Mouse (Mus musculus) CH12.LX (cell line): Measurements from ENCODE around the gene Six6. TPM values are rescaled to one million over a fixed set of nuclear protein-coding genes. Genes with fewer than 3 reads are reported as not detected.

ENCODE experiments used
- DNase-seq: peaks from one replicate; pipeline ENCODE4 v3.0.0-alpha.2; 2013; ENCODE audit errors: extremely low read depth
- H3K27ac ChIP-seq: 2 replicates; pipeline ENCODE4 v1.5.1; 2012; ENCODE audit warnings: low read depth, mild to moderate bottlenecking, control low read depth, moderate library complexity; ENCODE audit not compliant: insufficient read depth
- H3K27me3 ChIP-seq: replicated peaks from 2 replicates; pipeline ENCODE3; 2012; ENCODE audit warnings: inconsistent platforms
- H3K36me3 ChIP-seq, 2 experiments: replicated peaks in 1 of 2; 2 replicates each; pipeline versions ENCODE3 to v1.6.1; 2012; ENCODE audit warnings: inconsistent platforms in 1 of 2, low read length in 1 of 2, mild to moderate bottlenecking in 1 of 2, mixed read lengths in 1 of 2, moderate library complexity in 1 of 2; ENCODE audit not compliant: control insufficient read depth in 1 of 2, insufficient read depth in 1 of 2
- H3K4me1 ChIP-seq, 2 experiments: 2 replicates each; pipeline ENCODE4 v1.6.1; 2012; ENCODE audit warnings: inconsistent platforms in 1 of 2, moderate library complexity in 1 of 2; ENCODE audit not compliant: insufficient read depth in 2 of 2, control insufficient read depth in 1 of 2
- H3K4me2 ChIP-seq: 2 replicates; pipeline ENCODE4 v1.6.1; 2012; ENCODE audit warnings: low read depth, mild to moderate bottlenecking, control low read depth; ENCODE audit not compliant: poor library complexity, insufficient read depth, severe bottlenecking
- H3K4me3 ChIP-seq, 3 experiments: fragments of 150-350 bp in 1 of 3; sonication (generic) in 1 of 3; replicated peaks in 1 of 3; 2 replicates each; pipeline versions ENCODE3 to v1.5.1; 2011 to 2012; ENCODE audit warnings: low read depth in 2 of 3, low read length in 2 of 3, mild to moderate bottlenecking in 2 of 3, moderate library complexity in 2 of 3, control low read depth in 1 of 3, improper control_type of control experiment in 1 of 3, inconsistent platforms in 1 of 3, mixed read lengths in 1 of 3; ENCODE audit not compliant: poor library complexity in 1 of 3
- H3K79me2 ChIP-seq: replicated peaks from 2 replicates; pipeline ENCODE4 v1.6.1; 2012; ENCODE audit warnings: mild to moderate bottlenecking, moderate library complexity; ENCODE audit not compliant: control insufficient read depth, poor library complexity, insufficient read depth, severe bottlenecking; ENCODE audit errors: extremely low read depth
- H3K9ac ChIP-seq: 2 replicates; pipeline ENCODE4 v1.6.1; 2012; ENCODE audit warnings: low read depth, mild to moderate bottlenecking, control low read depth, moderate library complexity; ENCODE audit not compliant: insufficient read depth
- H3K9me3 ChIP-seq: replicated peaks from 2 replicates; pipeline ENCODE3; 2012; ENCODE audit warnings: low read length, inconsistent platforms, mixed read lengths
- BHLHE40 ChIP-seq: IDR thresholded peaks from 2 replicates; pipeline ENCODE4 v1.6.1; 2011; ENCODE audit warnings: mild to moderate bottlenecking, low read depth, low read length, improper control_type of control experiment
- CHD1 ChIP-seq: IDR thresholded peaks from 2 replicates; pipeline ENCODE4 v1.6.1; 2012; ENCODE audit warnings: low read depth, low read length, improper control_type of control experiment, inconsistent platforms
- CTCF ChIP-seq, 2 experiments: IDR thresholded peaks in 1 of 2; conservative IDR thresholded peaks in 1 of 2; 2 replicates each; pipeline ENCODE4 v1.5.1; 2011 to 2012; ENCODE audit warnings: low read depth in 2 of 2, low read length in 2 of 2, improper control_type of control experiment in 1 of 2, inconsistent platforms in 1 of 2, mild to moderate bottlenecking in 1 of 2, moderate library complexity in 1 of 2
- ELF1 ChIP-seq: IDR thresholded peaks from 2 replicates; pipeline ENCODE4 v1.6.1; 2014; ENCODE audit warnings: low read depth, mild to moderate bottlenecking, inconsistent platforms, low read length, improper control_type of control experiment
- EP300 ChIP-seq: IDR thresholded peaks from 2 replicates; pipeline ENCODE4 v1.6.1; 2011; ENCODE audit warnings: low read length, improper control_type of control experiment
- ETS1 ChIP-seq: conservative IDR thresholded peaks from 2 replicates; pipeline ENCODE4 v1.6.1; 2012; ENCODE audit warnings: low read depth, mild to moderate bottlenecking, inconsistent platforms, low read length, improper control_type of control experiment, moderate library complexity
- HCFC1 ChIP-seq: IDR thresholded peaks from 2 replicates; pipeline ENCODE4 v1.6.1; 2012; ENCODE audit warnings: low read depth, mild to moderate bottlenecking, inconsistent platforms, low read length, improper control_type of control experiment
- IRF4 ChIP-seq: IDR thresholded peaks from 2 replicates; pipeline ENCODE4 v1.6.1; 2014; ENCODE audit warnings: low read depth, mild to moderate bottlenecking, inconsistent platforms, low read length, improper control_type of control experiment
- JUN ChIP-seq: IDR thresholded peaks from 2 replicates; pipeline ENCODE4 v1.6.1; 2011; ENCODE audit warnings: low read depth, mild to moderate bottlenecking, low read length, improper control_type of control experiment, moderate library complexity; ENCODE audit not compliant: insufficient read depth
- JUND ChIP-seq: conservative IDR thresholded peaks from 2 replicates; pipeline ENCODE4 v1.6.1; 2011; ENCODE audit warnings: low read depth, low read length, improper control_type of control experiment
- MAFK ChIP-seq: IDR thresholded peaks from 2 replicates; pipeline ENCODE4 v1.6.1; 2011; ENCODE audit warnings: low read length, improper control_type of control experiment; ENCODE audit not compliant: insufficient replicate concordance
- MAX ChIP-seq: IDR thresholded peaks from 2 replicates; pipeline ENCODE4 v1.6.1; 2011; ENCODE audit warnings: low read length, improper control_type of control experiment
- MAZ ChIP-seq: IDR thresholded peaks from 2 replicates; pipeline ENCODE4 v1.6.1; 2012; ENCODE audit warnings: low read depth, mild to moderate bottlenecking, inconsistent platforms, low read length, improper control_type of control experiment, moderate library complexity
- MEF2A ChIP-seq: IDR thresholded peaks from 2 replicates; pipeline ENCODE4 v1.6.1; 2014; ENCODE audit warnings: low read depth, mild to moderate bottlenecking, inconsistent platforms, low read length, improper control_type of control experiment, borderline replicate concordance
- MXI1 ChIP-seq: IDR thresholded peaks from 2 replicates; pipeline ENCODE4 v1.6.1; 2011; ENCODE audit warnings: mild to moderate bottlenecking, low read depth, low read length, improper control_type of control experiment
- NELFE ChIP-seq: IDR thresholded peaks from 2 replicates; pipeline ENCODE4 v1.6.1; 2011; ENCODE audit warnings: low read depth, low read length, improper control_type of control experiment
- NRF1 ChIP-seq: IDR thresholded peaks from 2 replicates; pipeline ENCODE4 v1.6.1; 2014; ENCODE audit warnings: low read depth, mild to moderate bottlenecking, inconsistent platforms, low read length, improper control_type of control experiment, moderate library complexity
- PAX5 ChIP-seq: IDR thresholded peaks from 2 replicates; pipeline ENCODE4 v1.6.1; 2012; ENCODE audit warnings: low read length, inconsistent platforms, mixed read lengths
- POLR2A ChIP-seq: IDR thresholded peaks from 2 replicates; pipeline ENCODE4 v1.6.1; 2011; ENCODE audit warnings: low read depth, mild to moderate bottlenecking, improper control_type of control experiment, low read length
- POLR2AphosphoS2 ChIP-seq: IDR thresholded peaks from 2 replicates; pipeline ENCODE4 v1.6.1; 2011; ENCODE audit warnings: low read depth, low read length, improper control_type of control experiment
- RAD21 ChIP-seq: IDR thresholded peaks from 2 replicates; pipeline ENCODE4 v1.6.1; 2011; ENCODE audit warnings: low read depth, mild to moderate bottlenecking, low read length, improper control_type of control experiment, moderate library complexity
- RCOR1 ChIP-seq: conservative IDR thresholded peaks from 2 replicates; pipeline ENCODE4 v1.6.1; 2012; ENCODE audit warnings: low read depth, mild to moderate bottlenecking, inconsistent platforms, low read length, improper control_type of control experiment
- SIN3A ChIP-seq: IDR thresholded peaks from 2 replicates; pipeline ENCODE4 v1.6.1; 2012; ENCODE audit warnings: low read length, improper control_type of control experiment, inconsistent platforms
- TCF12 ChIP-seq: IDR thresholded peaks from 2 replicates; pipeline ENCODE4 v1.6.1; 2014; ENCODE audit warnings: low read depth, mild to moderate bottlenecking, inconsistent platforms, low read length, improper control_type of control experiment
- UBTF ChIP-seq: IDR thresholded peaks from 2 replicates; pipeline ENCODE4 v1.6.1; 2012; ENCODE audit warnings: low read depth, mild to moderate bottlenecking, inconsistent platforms, low read length, improper control_type of control experiment, moderate library complexity
- ZC3H11A ChIP-seq: IDR thresholded peaks from 2 replicates; pipeline ENCODE4 v1.6.1; 2012; ENCODE audit warnings: low read depth, mild to moderate bottlenecking, inconsistent platforms, low read length, improper control_type of control experiment
- ZMIZ1 ChIP-seq: IDR thresholded peaks from 2 replicates; pipeline ENCODE4 v1.6.1; 2012; ENCODE audit warnings: low read depth, mild to moderate bottlenecking, inconsistent platforms, low read length, improper control_type of control experiment
- dilution Hi-C: fragments of 300-500 bp; cut with MboI; formaldehyde crosslinking; loops from 2 replicates; pipeline ENCODE4 v1.14.3; 2020; ENCODE audit warnings: low sequenced_read_pairs; ENCODE audit not compliant: extremely low pct_unique_long_range_greater_than_20kb, extremely low pct_ligation_motif_present
- in situ Hi-C: fragments of 300-500 bp; cut with MboI; formaldehyde crosslinking; loops from 3 replicates; pipeline ENCODE4 v1.14.3; 2019; ENCODE audit warnings: low sequenced_read_pairs, low pct_ligation_motif_present, low pct_unique_long_range_greater_than_20kb, mixed read lengths
- polyA plus RNA-seq: library from polyadenylated mRNA; unstranded; fragments of >175 nt; gene quantifications from 2 replicates; pipeline ENCODE4 v1.2.1, GENCODE M21; 2012; ENCODE audit warnings: low read depth; ENCODE audit not compliant: insufficient read length
- total RNA-seq, 2 experiments: library from RNA; depleted of rRNA; stranded (reverse); fragments of 300-350 nt in 1 of 2; fragments of >200 nt in 1 of 2; gene quantifications; 2 replicates each; pipeline ENCODE4 v1.2.3; 2012 to 2014

Six6 gene
- 0.04 and 0.13 TPM in 2 replicates for total RNA-seq (2012; rRNA removed)
- total RNA-seq (2014; rRNA removed), result not detected in 2 replicates
- 0.61 and 0.87 TPM in 2 replicates for polyA plus RNA-seq

GRCm38 (mm10) chr12:72939616-72940015 lies at the start of gene Six6:
Six6 (plus strand) TSS chr12:72939892.
- Histone ChIP-seq H3K27me3 (no peaks in the 10 kb centered on the region), H3K4me3 (no peak within 1 kb of the TSS), H3K9me3 (no peaks in the 10 kb centered on the region), H3K27ac (no peak within 1 kb of the TSS), H3K4me1 (peaks cover 0 to 7% of the 10 kb centered on the region in 2 experiments; a peak in 1 of 4 replicates), H3K9ac (no peak within 1 kb of the TSS), H3K4me2 (no peak within 1 kb of the TSS), H3K36me3 (peaks cover 0 to 10% of the 10 kb centered on the region in 2 experiments), H3K79me2 (no peaks in the 10 kb centered on the region)
- DNase-seq, result no peak
- dilution Hi-C loops, result no loop called here
- in situ Hi-C loops, result no loop called here
- TF ChIP-seq POLR2A (no peak), ZC3H11A (no peak), MAZ (no peak), EP300 (no peak), ZMIZ1 (no peak), RCOR1 (no peak), CTCF (conservative IDR thresholded peaks at IDR 0.05 in 1 of 2, IDR thresholded peaks at IDR 0.05 in 1 of 2; ENCODE audit: low read depth in 2 of 2, low read length in 2 of 2) (no peak), NRF1 (no peak), CHD1 (no peak), MAX (no peak), MAFK (no peak), JUND (no peak), PAX5 (no peak), RAD21 (no peak), JUN (no peak), SIN3A (no peak), MEF2A (no peak), UBTF (no peak), IRF4 (no peak), ELF1 (no peak)
- TF ChIP-seq, all 38 proteins: peak for 0

GRCm38 (mm10) chr12:72917159-72917993 lies 22.3 kb upstream of the Six6 start:
- H3K9ac ChIP-seq, result no peak overlapping the region
- dilution Hi-C loops, result no loop called here
- H3K36me3 ChIP-seq, result no peaks in the 10 kb centered on the region
- H3K79me2 ChIP-seq, result no peaks in the 10 kb centered on the region
- no peak overlapping the region for H3K27ac ChIP-seq
- TF ChIP-seq NELFE, result no peak
- TF ChIP-seq MEF2A, result no peak
- TF ChIP-seq SIN3A, result no peak
- TF ChIP-seq MXI1, result no peak
- TF ChIP-seq CTCF (conservative IDR thresholded peaks at IDR 0.05 in 1 of 2, IDR thresholded peaks at IDR 0.05 in 1 of 2; ENCODE audit: low read depth in 2 of 2, low read length in 2 of 2), result no peak
- TF ChIP-seq CHD1, result no peak
- TF ChIP-seq JUN, result no peak
- TF ChIP-seq HCFC1, result no peak
- TF ChIP-seq POLR2AphosphoS2, result no peak
- no peak for TF ChIP-seq MAX
- no peak for TF ChIP-seq ETS1
- no peak for TF ChIP-seq RAD21
- no peak for TF ChIP-seq TCF12
- no peak for TF ChIP-seq BHLHE40
- TF ChIP-seq, all 38 proteins: peak for 0
- in situ Hi-C loops, result no loop called here
- Histone ChIP-seq H3K4me1 (no peaks in the 10 kb centered on the region), H3K9me3 (peaks cover 5% of the 10 kb centered on the region), H3K27me3 (no peaks in the 10 kb centered on the region), H3K4me3 (no peak overlapping the region), H3K4me2 (no peak overlapping the region)
- no peak for DNase-seq
